Mouse (Mus musculus) heart, postnatal 0 days (tissue): ENCODE data around the gene Hopx. TPM values are rescaled to one million over a fixed set of nuclear protein-coding genes. Genes with fewer than 3 reads are reported as not detected.

Experiments
- ATAC-seq: fragments of 200-750 bp; cut with Nextera tagmentation; 2 replicates; pipeline ENCODE4 v1.8.0; 2017; ENCODE audit warnings: low read depth, moderate number of reproducible peaks, moderate library complexity; ENCODE audit not compliant: insufficient read depth
- DNase-seq: peaks from one replicate; pipeline ENCODE4 v3.0.0-alpha.2; 2016; ENCODE audit warnings: low spot score
- H3K27ac ChIP-seq: fragments of 300-500 bp; sonication (generic); 2 replicates; pipeline ENCODE4 v1.5.1; 2014; ENCODE audit warnings: low read depth, mild to moderate bottlenecking
- H3K27me3 ChIP-seq: fragments of 300-500 bp; sonication (generic); 2 replicates; pipeline ENCODE4 v1.6.1; 2014; ENCODE audit warnings: low read length, mixed read lengths; ENCODE audit not compliant: control insufficient read depth, insufficient read depth
- H3K36me3 ChIP-seq: fragments of 300-500 bp; sonication (generic); replicated peaks from 2 replicates; pipeline ENCODE4 v1.6.1; 2014; ENCODE audit warnings: low read length, mixed read lengths; ENCODE audit not compliant: control insufficient read depth, insufficient read depth
- H3K4me1 ChIP-seq: fragments of 300-500 bp; sonication (generic); 2 replicates; pipeline ENCODE4 v1.6.1; 2014; ENCODE audit warnings: antibody characterized with exemption; ENCODE audit not compliant: control insufficient read depth, insufficient read depth
- H3K4me2 ChIP-seq: fragments of 300-500 bp; sonication (generic); 2 replicates; pipeline ENCODE4 v1.6.1; 2014; ENCODE audit warnings: low read depth, mild to moderate bottlenecking, low read length, moderate library complexity
- H3K4me3 ChIP-seq: fragments of 300-500 bp; sonication (generic); 2 replicates; pipeline ENCODE4 v1.5.1; 2014; ENCODE audit warnings: low read depth, low read length
- H3K9ac ChIP-seq: fragments of 300-500 bp; sonication (generic); replicated peaks from 2 replicates; pipeline ENCODE4 v1.6.1; 2014; ENCODE audit warnings: low read depth, low read length, mixed read lengths
- H3K9me3 ChIP-seq: fragments of 300-500 bp; sonication (generic); replicated peaks from 2 replicates; pipeline ENCODE4 v1.6.1; 2016; ENCODE audit warnings: low read length; ENCODE audit not compliant: control insufficient read depth
- CTCF ChIP-seq: IDR thresholded peaks from 2 replicates; pipeline ENCODE4 v1.5.1; 2016; ENCODE audit warnings: antibody characterized with exemption, control low read depth, low read depth
- EP300 ChIP-seq: IDR thresholded peaks from 2 replicates; pipeline ENCODE4 v1.6.1; 2016; ENCODE audit warnings: antibody characterized with exemption, low read depth
- WGBS: fragments of 180-500 bp; shearing (Covaris S2); extraction: QIAGEN DNeasy Blood & Tissue Kit; methylation state at CpG from one replicate; pipeline ENCODE4 v1.1.7; 2014; 5-methylcytosine and 5-hydroxymethylcytosine counted together
- polyA plus RNA-seq: library from polyadenylated mRNA; unstranded; fragments of >200 nt; fragmentation: Nextera tagmentation; extraction: Ambion mirVana; gene quantifications from 2 replicates; pipeline ENCODE4 v1.2.1, GENCODE M21; 2015
- total RNA-seq: library from RNA; depleted of rRNA; stranded (reverse); fragments of >200 nt; gene quantifications from 2 replicates; pipeline ENCODE4 v1.2.3, GENCODE M21; 2014; ENCODE audit warnings: low replicate concordance

Gene Hopx
- total and polyA plus RNA-seq, 2 experiments from 2014 or later, result 41.0 to 558 TPM

GRCm38 (mm10) chr5:77155526-77155925 lies 40.6 kb upstream of the Hopx start:
- no peaks in the 10 kb centered on the region for H3K36me3 ChIP-seq
- ATAC-seq (no peak), DNase-seq (no peak)
- H3K9ac ChIP-seq, result no peak overlapping the region
- no peak overlapping the region for H3K4me2 ChIP-seq
- H3K4me1 ChIP-seq, result 0 out of 2 replicates have a peak, but pooled peaks cover 7% of the 10 kb centered on the region
- TF ChIP-seq EP300 (no peak), CTCF (no peak)
- no peaks in the 10 kb centered on the region for H3K9me3 ChIP-seq
- no peak overlapping the region for H3K27ac ChIP-seq
- 87% methylated on average over 12 of the region's 12 CpGs for WGBS
- H3K4me3 ChIP-seq, result no peak overlapping the region
- H3K27me3 ChIP-seq, result no peaks in the 10 kb centered on the region

GRCm38 (mm10) chr5:77154812-77155211 lies 39.9 kb upstream of the Hopx start:
- no peak overlapping the region for H3K9ac ChIP-seq
- H3K4me3 ChIP-seq, result no peak overlapping the region
- no peak for ATAC-seq
- H3K27ac ChIP-seq, result no peak overlapping the region
- H3K9me3 ChIP-seq, result no peaks in the 10 kb centered on the region
- H3K4me2 ChIP-seq, result no peak overlapping the region
- no peaks in the 10 kb centered on the region for H3K27me3 ChIP-seq
- H3K36me3 ChIP-seq, result no peaks in the 10 kb centered on the region
- DNase-seq, result no peak
- TF ChIP-seq CTCF, result no peak
- TF ChIP-seq EP300, result no peak
- 51% methylated on average over 5 of the region's 5 CpGs for WGBS
- 0 out of 2 replicates have a peak, but pooled peaks cover 7% of the 10 kb centered on the region for H3K4me1 ChIP-seq

- 0 out of 2 replicates have a peak, but pooled peaks cover 4% of the 10 kb centered on the region for H3K4me1 ChIP-seq
- H3K36me3 ChIP-seq, result no peaks in the 10 kb centered on the region
- H3K27me3 ChIP-seq, result no peaks in the 10 kb centered on the region
- ATAC-seq (no peak), DNase-seq (no peak)
- TF ChIP-seq EP300 (no peak), CTCF (no peak)
- no peak overlapping the region for H3K9ac ChIP-seq
- H3K4me2 ChIP-seq, result no peak overlapping the region
- no peak overlapping the region for H3K4me3 ChIP-seq
- H3K9me3 ChIP-seq, result no peaks in the 10 kb centered on the region
- H3K27ac ChIP-seq, result peak overlapping the region; percentile 5; the same call in 1 of the 2 replicates
- 80% methylated on average over 3 of the region's 3 CpGs for WGBS
These were observed 36.8 kb upstream of the Hopx start for GRCm38 (mm10) chr5:77151738-77152137.

GRCm38 (mm10) chr5:77151075-77151474 lies 36.2 kb upstream of the Hopx start:
- 14% methylated on average over 7 of the region's 7 CpGs for WGBS
- Histone ChIP-seq H3K4me1 (0 out of 2 replicates have a peak, but pooled peaks cover 10% of the 10 kb centered on the region), H3K27me3 (no peaks in the 10 kb centered on the region), H3K9ac (no peak overlapping the region), H3K4me3 (no peak overlapping the region), H3K27ac (peak overlapping the region; percentile 5), H3K4me2 (no peak overlapping the region), H3K36me3 (no peaks in the 10 kb centered on the region), H3K9me3 (no peaks in the 10 kb centered on the region)
- peak; percentile 86 for DNase-seq
- TF ChIP-seq CTCF (no peak), EP300 (peak; percentile 99)
- peak; percentile 92 for ATAC-seq

- 51% methylated on average over 6 of the region's 6 CpGs for WGBS
- Histone ChIP-seq H3K9me3 (no peaks in the 10 kb centered on the region), H3K4me3 (no peak overlapping the region), H3K4me2 (no peak overlapping the region), H3K9ac (no peak overlapping the region), H3K4me1 (0 out of 2 replicates have a peak, but pooled peaks cover 6% of the 10 kb centered on the region), H3K27ac (peak overlapping the region; percentile 44), H3K36me3 (no peaks in the 10 kb centered on the region), H3K27me3 (no peaks in the 10 kb centered on the region)
- DNase-seq (peak; percentile 65), ATAC-seq (peak; percentile 25; the same call in 1 of the 2 replicates)
- no peak for TF ChIP-seq CTCF
- peak; percentile 58; the same call in 1 of the 2 replicates for TF ChIP-seq EP300
These were observed 33.2 kb upstream of the Hopx start for GRCm38 (mm10) chr5:77148021-77148621.
